Mouse (Mus musculus) neural tube, embryonic 10.5 days (tissue): ENCODE data around the gene Adora1.

Experiments used
- DNase-seq: peaks from one replicate; pipeline ENCODE4 v3.0.0-alpha.2; 2017; ENCODE audit warnings: low spot score; ENCODE audit errors: extremely low spot score

Gene Adora1

DNA sequence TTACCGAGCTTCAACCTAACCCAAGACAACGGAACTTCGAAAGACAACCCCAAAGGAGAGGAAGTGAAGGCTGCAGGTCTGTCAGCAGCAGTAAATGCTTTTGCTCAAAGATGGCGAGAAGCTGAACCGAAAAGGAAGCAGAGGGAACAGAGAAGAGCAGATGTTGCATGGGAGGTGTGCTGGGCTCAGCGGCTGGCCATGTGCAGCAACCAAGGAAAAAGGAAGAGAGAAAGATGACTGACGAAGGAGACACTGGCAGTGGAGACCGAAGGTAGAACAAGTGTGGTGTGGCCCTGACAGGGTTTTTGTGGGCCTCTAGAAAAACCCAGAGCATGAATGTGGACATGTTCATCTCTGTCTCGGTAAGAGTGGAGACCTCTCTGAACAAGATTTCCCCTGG, 5.5 kb upstream of the Adora1 start:
- no peak for DNase-seq

DNA sequence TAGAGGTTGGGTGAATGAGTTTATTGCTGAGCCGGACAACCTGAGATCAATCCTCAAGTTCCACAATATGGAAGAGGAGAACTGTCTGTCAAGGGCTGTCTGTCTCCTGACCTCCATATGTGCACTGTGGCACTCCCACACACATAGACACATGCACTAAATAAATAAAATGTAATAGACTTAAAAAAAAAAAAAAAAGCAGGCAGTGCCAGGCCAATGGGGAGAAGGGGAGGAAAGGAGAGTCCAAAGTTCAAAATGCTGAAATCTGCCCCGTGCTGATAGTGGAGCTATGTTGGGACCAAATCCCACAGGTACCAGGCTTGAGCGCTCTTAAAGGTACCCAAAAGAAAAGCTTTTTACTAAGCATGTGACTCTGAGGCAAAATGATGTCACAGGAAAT, 2.2 kb upstream of the Adora1 start:
- DNase-seq: no peak

DNA sequence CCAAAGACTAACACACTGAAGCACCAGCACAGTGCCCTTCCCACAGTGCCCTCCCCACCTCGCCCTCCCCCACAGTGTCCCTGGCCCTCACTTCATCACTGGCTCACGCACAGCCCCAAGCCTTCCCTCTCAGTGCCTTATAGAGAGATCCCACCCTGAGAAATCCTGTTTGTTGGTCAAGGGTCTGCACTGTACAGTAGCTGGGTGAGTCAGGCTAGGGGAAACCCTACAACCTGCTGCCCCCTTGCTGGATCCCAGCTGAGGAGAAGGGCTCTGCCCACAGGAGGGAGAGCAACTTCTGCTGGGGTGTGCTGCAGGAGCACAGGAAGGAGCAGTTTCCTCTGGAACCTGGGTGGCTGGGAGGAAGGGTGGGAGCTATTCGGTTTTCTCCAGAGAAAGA, 911 bp upstream of the Adora1 start:
- no peak for DNase-seq

DNA sequence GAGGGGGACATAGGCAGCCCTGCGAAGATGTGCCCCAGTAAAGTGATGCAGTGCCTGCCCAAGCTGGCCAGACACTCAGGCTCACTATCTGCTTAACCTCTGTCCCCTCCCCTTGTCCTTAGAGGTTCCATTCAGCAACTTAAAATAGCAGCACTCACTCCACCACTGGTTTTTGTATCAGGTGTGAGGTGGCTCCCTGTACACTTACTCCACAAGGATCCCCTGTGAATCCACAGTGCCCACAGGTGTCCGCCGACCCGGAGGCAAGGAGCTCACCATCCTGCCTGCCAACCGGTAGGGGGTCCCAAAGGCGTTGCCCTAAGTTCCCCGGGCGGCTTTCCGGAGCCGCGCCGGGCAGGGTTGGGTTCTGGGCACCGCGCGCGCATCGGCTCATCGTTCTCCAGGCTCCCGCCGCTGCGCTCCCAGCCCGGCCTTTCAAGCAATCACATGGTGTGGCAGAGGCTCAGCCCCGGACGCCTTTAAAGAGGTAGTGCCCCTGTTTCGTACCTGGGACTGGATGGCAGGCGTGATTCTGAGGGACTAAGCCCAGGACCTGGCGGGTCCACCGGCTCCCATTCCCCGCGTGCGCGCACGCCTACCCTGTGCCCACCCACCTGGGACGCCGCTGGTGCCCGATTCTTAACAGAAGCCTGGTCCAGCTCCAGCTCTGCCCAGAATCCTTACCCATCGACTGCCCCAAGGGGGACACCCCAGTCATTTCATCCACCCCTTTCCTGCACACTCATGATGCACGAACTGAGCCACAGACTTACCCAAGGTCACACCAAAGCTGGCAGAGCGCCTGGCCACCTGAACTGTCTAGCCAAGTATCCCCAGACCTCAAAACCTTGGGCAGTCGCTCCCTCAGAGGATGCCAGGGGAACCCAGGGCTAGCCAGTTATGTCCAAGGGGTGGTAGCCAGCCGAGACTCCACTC, 508 bp downstream of the Adora1 start:
- peak; percentile 36 for DNase-seq

DNA sequence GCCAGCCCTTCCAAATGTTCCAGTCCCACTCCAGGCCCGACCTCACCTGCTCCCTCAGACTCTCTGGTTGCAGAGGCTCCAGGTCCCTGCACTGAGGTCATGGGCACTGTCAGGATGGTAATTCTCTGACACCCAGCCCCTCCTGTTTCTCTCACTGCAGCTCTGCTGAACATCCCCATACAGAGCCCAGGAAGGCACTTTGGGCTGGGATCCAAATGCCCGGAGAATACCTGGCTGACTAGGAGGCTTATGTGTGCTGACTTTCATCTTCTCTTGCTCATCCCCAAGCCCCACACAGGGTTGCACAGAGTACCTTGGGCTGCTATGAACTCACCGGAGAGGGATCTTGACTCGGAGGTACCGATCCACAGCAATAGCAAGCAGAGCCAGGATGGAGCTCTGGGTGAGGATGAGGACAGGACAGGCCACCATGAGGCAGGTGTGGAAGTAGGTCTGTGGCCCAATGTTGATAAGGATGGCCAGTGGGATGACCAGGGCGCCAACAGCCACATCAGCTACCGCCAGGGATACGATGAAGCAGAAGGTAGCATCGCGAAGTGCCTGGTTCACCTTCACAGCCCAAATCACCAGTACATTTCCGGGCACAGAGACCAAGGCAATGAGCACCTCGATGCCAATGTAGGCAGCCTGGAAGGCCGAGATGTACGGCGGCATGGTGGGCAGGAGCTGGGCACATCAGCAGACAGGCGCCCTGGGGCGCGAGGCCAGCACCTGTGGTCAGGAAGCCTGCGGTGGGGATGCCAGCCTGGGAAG, 1.4 kb downstream of the Adora1 start:
- DNase-seq: no peak

- no peak for DNase-seq
Measured at GRCm38 (mm10) chr1:134232778-134233531, 2.3 kb downstream of the Adora1 start.

DNA sequence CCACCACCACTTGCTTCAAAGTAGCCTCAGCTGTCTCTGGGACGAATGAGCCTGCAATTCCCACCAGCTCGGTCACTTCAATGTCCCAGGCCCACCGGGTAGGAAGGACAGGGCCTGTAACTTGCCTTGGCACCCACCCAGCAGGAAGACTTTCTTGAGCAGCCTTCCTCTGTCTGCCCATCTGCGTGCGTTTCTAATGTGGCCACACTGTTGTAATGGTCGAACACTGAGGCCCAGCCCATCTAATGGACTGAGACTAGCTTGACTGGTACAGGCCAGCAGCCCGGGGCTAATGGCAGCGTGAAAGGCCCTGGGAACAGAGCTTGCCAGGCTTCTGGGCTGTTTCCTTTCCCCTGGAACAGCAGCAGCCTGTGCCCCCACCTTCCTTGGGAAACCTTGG, 2.9 kb downstream of the Adora1 start:
- no peak for DNase-seq

DNA sequence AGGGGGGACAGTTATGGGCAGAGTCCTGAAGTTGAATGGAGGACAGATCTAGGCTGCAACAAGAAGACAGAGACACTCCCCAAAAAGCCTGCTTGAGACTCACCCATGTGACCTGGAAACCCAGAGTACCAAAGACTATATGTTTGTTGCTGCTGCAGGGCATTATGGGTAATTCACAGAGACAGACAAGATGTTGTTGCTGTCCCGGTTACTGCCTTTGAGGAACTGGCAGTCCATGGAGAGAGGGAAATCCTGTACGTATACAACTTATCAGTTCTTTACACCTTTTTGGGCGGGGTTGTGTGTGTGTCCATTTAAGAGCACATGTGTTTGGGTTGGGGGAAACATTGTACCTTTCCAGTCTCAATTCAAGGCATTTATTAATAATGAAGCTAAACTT, 3.5 kb downstream of the Adora1 start:
- no peak for DNase-seq

DNA sequence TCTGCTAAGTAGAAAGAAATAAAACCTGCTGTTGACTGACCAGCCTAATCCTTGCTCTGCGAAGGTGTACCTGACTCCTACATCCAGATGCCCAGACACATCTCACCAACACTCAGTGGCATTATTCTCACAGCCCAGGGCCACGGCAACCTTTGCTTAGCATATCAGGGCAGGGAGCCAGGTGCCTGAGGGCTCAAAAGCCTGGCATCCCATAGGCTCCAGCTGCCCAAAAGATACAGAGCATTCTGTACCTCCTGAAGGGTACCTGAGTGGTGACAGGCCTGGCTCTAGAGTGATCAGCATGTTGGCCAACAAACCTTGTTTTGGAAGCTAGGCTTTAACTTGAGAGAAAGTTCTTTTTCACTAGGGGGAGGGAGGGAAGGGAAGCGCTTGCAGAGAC, 4.0 kb downstream of the Adora1 start:
- no peak for DNase-seq

DNA sequence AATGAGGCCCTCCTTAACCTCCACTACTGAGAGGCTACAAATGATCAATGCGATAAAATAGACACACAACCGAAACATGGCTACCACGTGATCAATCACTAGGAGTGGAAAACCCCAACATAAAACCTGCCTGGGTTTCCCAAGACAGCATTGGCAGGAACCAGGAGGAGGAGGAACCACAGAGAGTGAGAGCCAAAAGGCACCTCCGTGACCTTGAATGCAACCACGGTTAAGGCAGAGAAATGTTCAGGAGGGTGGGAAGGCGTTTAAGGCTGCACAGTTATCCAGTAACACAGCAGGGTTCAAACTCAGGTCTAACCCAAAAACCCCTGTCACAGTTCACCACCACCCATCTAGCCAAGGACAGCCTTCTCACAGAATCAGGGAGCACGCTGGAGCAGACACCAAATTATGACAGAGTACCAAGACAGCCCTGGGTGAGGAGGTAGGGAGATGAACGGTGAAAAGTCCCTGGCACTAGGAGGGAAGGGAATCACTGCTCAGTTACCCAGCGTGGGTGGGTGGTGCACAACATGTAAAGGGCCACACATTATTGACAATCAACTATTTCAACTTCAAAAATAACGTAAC, 4.5 kb downstream of the Adora1 start:
- no peak for DNase-seq

- DNase-seq: no peak
Measured at GRCm38 (mm10) chr1:134229806-134230575, 5.2 kb downstream of the Adora1 start.

- no peak for DNase-seq
Measured at GRCm38 (mm10) chr1:134226739-134227138, 8.5 kb downstream of the Adora1 start.

DNA sequence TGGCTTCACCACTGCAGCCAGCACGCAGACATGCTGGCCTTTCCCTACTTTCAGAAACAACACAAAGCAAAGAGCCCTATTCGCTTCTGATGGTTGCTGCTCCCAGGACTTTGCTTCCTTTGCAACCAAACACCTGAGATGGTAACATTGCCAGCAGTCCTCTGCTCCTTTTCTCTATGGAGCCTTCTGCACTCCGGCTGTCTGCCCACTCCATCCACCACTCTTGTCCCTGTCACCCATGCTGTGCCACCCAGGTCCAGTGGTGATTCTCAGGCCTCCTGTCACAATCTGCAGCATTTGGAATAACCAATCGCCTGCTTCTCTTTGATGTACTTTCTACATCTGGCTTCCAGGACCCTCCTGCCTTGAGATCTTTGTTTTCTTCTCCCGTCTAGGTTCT, 9.9 kb downstream of the Adora1 start:
- no peak for DNase-seq

DNA sequence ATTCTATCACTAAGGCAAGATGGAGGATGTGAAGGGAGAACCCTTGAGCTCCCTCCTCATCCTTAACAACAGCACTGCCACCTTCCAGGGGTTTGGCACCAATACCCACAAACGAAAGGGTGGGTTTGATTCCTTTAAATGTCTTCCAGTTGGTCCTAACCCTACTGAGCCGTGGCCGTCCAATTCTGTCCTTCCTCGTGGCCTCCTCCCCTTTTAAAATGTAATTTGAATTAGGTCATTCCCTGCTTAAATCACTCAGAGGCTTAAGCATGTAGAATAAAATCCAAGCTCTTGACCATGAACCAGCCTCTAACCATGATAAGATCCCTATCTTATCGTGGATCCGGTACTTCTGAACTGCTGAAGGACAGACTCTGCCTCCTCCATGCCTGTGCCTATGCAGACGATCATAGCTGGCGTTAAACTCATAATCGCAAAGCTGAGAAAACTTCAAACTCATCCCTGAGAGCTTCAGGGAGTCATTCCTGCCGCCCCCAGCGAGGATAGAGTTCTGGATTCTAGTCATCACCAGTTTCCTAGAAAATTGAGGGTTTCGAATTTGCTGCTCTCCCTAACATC, 10.5 kb downstream of the Adora1 start:
- no peak for DNase-seq

GRCm38 (mm10) chr1:134222122-134223055, 12.8 kb downstream of the Adora1 start:
- DNase-seq: no peak

DNA sequence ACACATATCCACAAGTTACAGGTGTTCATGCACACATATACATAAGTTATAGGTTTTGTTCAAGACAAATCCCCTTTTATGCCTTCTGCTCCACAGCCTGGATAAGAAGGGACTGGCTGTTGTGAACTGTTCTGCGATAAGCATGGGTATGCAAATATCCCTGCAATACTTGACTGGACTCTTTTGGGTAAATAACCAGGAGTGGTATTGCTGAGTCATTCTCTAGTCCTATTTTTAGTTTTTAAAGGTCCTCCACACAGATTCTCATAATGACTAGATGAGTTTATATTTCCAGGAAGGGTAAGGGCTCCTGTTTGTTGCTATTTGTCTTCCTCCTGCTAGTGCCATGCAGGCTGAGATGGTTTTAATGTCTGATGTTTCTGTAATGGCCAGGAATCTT, 14.1 kb downstream of the Adora1 start:
- no peak for DNase-seq

DNA sequence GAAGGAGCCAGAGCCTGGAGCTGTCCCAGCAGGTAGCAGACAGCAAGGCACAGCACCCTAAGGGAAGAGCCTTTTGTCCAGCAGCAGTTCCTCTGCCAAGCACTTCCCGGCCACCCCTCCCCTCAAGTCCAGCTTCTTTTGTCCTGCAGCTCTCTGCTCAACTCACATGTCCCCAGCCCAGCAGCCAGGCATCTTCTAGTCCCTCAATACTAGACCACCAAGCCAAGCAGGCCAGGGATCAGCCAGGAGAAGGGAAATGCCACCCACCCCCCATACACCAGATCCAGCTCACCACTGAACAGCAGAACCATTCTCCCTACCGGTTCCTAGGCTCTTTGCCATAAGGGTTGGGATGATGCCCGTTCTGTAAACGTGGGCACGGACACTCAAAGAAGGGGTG, 15.6 kb downstream of the Adora1 start:
- no peak for DNase-seq

- DNase-seq: no peak
Measured at GRCm38 (mm10) chr1:134217942-134218341, 17.3 kb downstream of the Adora1 start.

GRCm38 (mm10) chr1:134217028-134217481, 18.2 kb downstream of the Adora1 start:
- no peak for DNase-seq
